Mouse (Mus musculus): ENCODE results near the gene Cdk8. TPM values are rescaled to one million over a fixed set of nuclear protein-coding genes. Genes with fewer than 3 reads are reported as not detected.

Gene Cdk8
- total RNA-seq, 2 experiments from 2014 or later = 39.6 to 50.6 TPM

- ATAC-seq (replicated peaks; ENCODE audit: low FRiP score, poor library complexity, severe bottlenecking) = no peak
Measured at GRCm38 (mm10) chr5:146273096-146273495, 42.1 kb downstream of the Cdk8 start.

- ATAC-seq (replicated peaks; ENCODE audit: low FRiP score, poor library complexity, severe bottlenecking) = no peak
Measured at GRCm38 (mm10) chr5:146274420-146275045, 43.5 kb downstream of the Cdk8 start.

GRCm38 (mm10) chr5:146277513-146277912 is 46.5 kb downstream of the Cdk8 start:
- ATAC-seq (replicated peaks; ENCODE audit: low FRiP score, poor library complexity, severe bottlenecking) = no peak

- ATAC-seq (replicated peaks; ENCODE audit: low FRiP score, poor library complexity, severe bottlenecking) = 0 out of 2 replicates have a peak, but pooled peaks have one; percentile 46
Measured at GRCm38 (mm10) chr5:146280012-146280411, 49.0 kb downstream of the Cdk8 start.

GRCm38 (mm10) chr5:146281241-146281818 is 50.3 kb downstream of the Cdk8 start:
- no peak for ATAC-seq (replicated peaks; ENCODE audit: low FRiP score, poor library complexity, severe bottlenecking)

GRCm38 (mm10) chr5:146281884-146282579 is 51.0 kb downstream of the Cdk8 start:
- ATAC-seq (replicated peaks; ENCODE audit: low FRiP score, poor library complexity, severe bottlenecking) = no peak

GRCm38 (mm10) chr5:146283899-146284298 is 52.9 kb downstream of the Cdk8 start:
- no peak for ATAC-seq (replicated peaks; ENCODE audit: low FRiP score, poor library complexity, severe bottlenecking)

GRCm38 (mm10) chr5:146287416-146287815 is 56.4 kb downstream of the Cdk8 start:
- no peak for ATAC-seq (replicated peaks; ENCODE audit: low FRiP score, poor library complexity, severe bottlenecking)

- ATAC-seq (replicated peaks; ENCODE audit: low FRiP score, poor library complexity, severe bottlenecking) = no peak
Measured at GRCm38 (mm10) chr5:146288048-146288501, 57.0 kb downstream of the Cdk8 start.

GRCm38 (mm10) chr5:146289921-146290320 is 58.9 kb downstream of the Cdk8 start:
- ATAC-seq (replicated peaks; ENCODE audit: low FRiP score, poor library complexity, severe bottlenecking) = no peak

- ATAC-seq (replicated peaks; ENCODE audit: low FRiP score, poor library complexity, severe bottlenecking) = no peak
Measured at GRCm38 (mm10) chr5:146290446-146290845, 59.4 kb downstream of the Cdk8 start.

- ATAC-seq (replicated peaks; ENCODE audit: low FRiP score, poor library complexity, severe bottlenecking) = no peak
Measured at GRCm38 (mm10) chr5:146291560-146291959, 60.5 kb downstream of the Cdk8 start.

- no peak for ATAC-seq (replicated peaks; ENCODE audit: low FRiP score, poor library complexity, severe bottlenecking)
Measured at GRCm38 (mm10) chr5:146292896-146293680, 62.1 kb downstream of the Cdk8 start.

GRCm38 (mm10) chr5:146293919-146294700 is 63.1 kb downstream of the Cdk8 start:
- ATAC-seq (replicated peaks; ENCODE audit: low FRiP score, poor library complexity, severe bottlenecking) = no peak

GRCm38 (mm10) chr5:146294834-146295233 is 63.8 kb downstream of the Cdk8 start:
- no peak for ATAC-seq (replicated peaks; ENCODE audit: low FRiP score, poor library complexity, severe bottlenecking)

- no peak for ATAC-seq (replicated peaks; ENCODE audit: low FRiP score, poor library complexity, severe bottlenecking)
Measured at GRCm38 (mm10) chr5:146298807-146299519, 67.9 kb downstream of the Cdk8 start.

- ATAC-seq (replicated peaks; ENCODE audit: low FRiP score, poor library complexity, severe bottlenecking) = no peak
Measured at GRCm38 (mm10) chr5:146299520-146299870, 68.5 kb downstream of the Cdk8 start.

- peak; percentile 66 for ATAC-seq (replicated peaks; ENCODE audit: low FRiP score, poor library complexity, severe bottlenecking)
Measured at GRCm38 (mm10) chr5:146303470-146303869, 72.4 kb downstream of the Cdk8 start.
